Mouse (Mus musculus): Measurements from ENCODE around the gene P4ha2. TPM values are rescaled to one million over a fixed set of nuclear protein-coding genes. Genes with fewer than 3 reads are reported as not detected.

The P4ha2 gene
- polyA plus RNA-seq, 1 experiment: 3.3 TPM

GRCm38 (mm10) chr11:54067318-54067995, 32.4 kb upstream of the P4ha2 start:
- WGBS: 53% methylated on average over 12 of the region's 12 CpGs

GRCm38 (mm10) chr11:54067996-54068519, 31.8 kb upstream of the P4ha2 start:
- WGBS: 51% methylated on average over 4 of the region's 4 CpGs
- no peak for DNase-seq (ENCODE audit: low read depth, low spot score)

More at GRCm38 (mm10) chr11:54067318-54067995, 32.4 kb upstream of the P4ha2 start:
- no peak for DNase-seq (ENCODE audit: low read depth, low spot score)

- WGBS: 7% methylated on average over 60 of the region's 61 CpGs
- no peak for DNase-seq (ENCODE audit: low read depth, low spot score)
Observed at GRCm38 (mm10) chr11:54068520-54069371, 31.1 kb upstream of the P4ha2 start, which contains the start of gene Pdlim4. Gene Pdlim4, minus strand, starts transcription at chr11:54069014.

- WGBS: 56% methylated on average over 5 of the region's 5 CpGs
- DNase-seq (ENCODE audit: low read depth, low spot score): no peak
Observed at GRCm38 (mm10) chr11:54071726-54072445, 28.0 kb upstream of the P4ha2 start.

- DNase-seq (ENCODE audit: low read depth, low spot score): no peak
Observed at GRCm38 (mm10) chr11:54073291-54073690, 26.6 kb upstream of the P4ha2 start.

GRCm38 (mm10) chr11:54075353-54075752, 24.5 kb upstream of the P4ha2 start:
- 85% methylated on average over 6 of the region's 6 CpGs for WGBS
- no peak for DNase-seq (ENCODE audit: low read depth, low spot score)

More at GRCm38 (mm10) chr11:54073291-54073690, 26.6 kb upstream of the P4ha2 start:
- 36% methylated on average over 4 of the region's 4 CpGs for WGBS

- no peak for DNase-seq (ENCODE audit: low read depth, low spot score)
- WGBS: 93% methylated on average over 1 of the region's 1 CpGs
Observed at GRCm38 (mm10) chr11:54076101-54076500, 23.8 kb upstream of the P4ha2 start.

GRCm38 (mm10) chr11:54080435-54080834, 19.5 kb upstream of the P4ha2 start:
- no peak for DNase-seq (ENCODE audit: low read depth, low spot score)
- 27% methylated on average over 7 of the region's 7 CpGs for WGBS

- WGBS: 90% methylated on average over 5 of the region's 5 CpGs
- no peak for DNase-seq (ENCODE audit: low read depth, low spot score)
Observed at GRCm38 (mm10) chr11:54082725-54083124, 17.2 kb upstream of the P4ha2 start.

GRCm38 (mm10) chr11:54084976-54085375, 14.9 kb upstream of the P4ha2 start:
- no peak for DNase-seq (ENCODE audit: low read depth, low spot score)
- 97% methylated on average over 1 of the region's 1 CpGs for WGBS

GRCm38 (mm10) chr11:54085816-54086215, 14.1 kb upstream of the P4ha2 start:
- WGBS: 68% methylated on average over 5 of the region's 5 CpGs
- no peak for DNase-seq (ENCODE audit: low read depth, low spot score)

- no peak for DNase-seq (ENCODE audit: low read depth, low spot score)
- WGBS: 67% methylated on average over 7 of the region's 7 CpGs
Observed at GRCm38 (mm10) chr11:54088253-54088946, 11.5 kb upstream of the P4ha2 start.

- DNase-seq (ENCODE audit: low read depth, low spot score): peak; percentile 82
- 16% methylated on average over 5 of the region's 5 CpGs for WGBS
Observed at GRCm38 (mm10) chr11:54088947-54089317, 11.0 kb upstream of the P4ha2 start.

GRCm38 (mm10) chr11:54090091-54090879, 9.6 kb upstream of the P4ha2 start:
- no peak for DNase-seq (ENCODE audit: low read depth, low spot score)
- WGBS: 67% methylated on average over 1 of the region's 1 CpGs

- 68% methylated on average over 8 of the region's 8 CpGs for WGBS
- DNase-seq (ENCODE audit: low read depth, low spot score): no peak
Observed at GRCm38 (mm10) chr11:54091726-54092125, 8.2 kb upstream of the P4ha2 start.

GRCm38 (mm10) chr11:54092188-54092587, 7.7 kb upstream of the P4ha2 start:
- 69% methylated on average over 7 of the region's 7 CpGs for WGBS

GRCm38 (mm10) chr11:54093000-54093399, 6.9 kb upstream of the P4ha2 start:
- DNase-seq (ENCODE audit: low read depth, low spot score): no peak
- WGBS: 7% methylated on average over 3 of the region's 3 CpGs

More at GRCm38 (mm10) chr11:54092188-54092587, 7.7 kb upstream of the P4ha2 start:
- DNase-seq (ENCODE audit: low read depth, low spot score): no peak

Measured in large intestine, adult 2 months (tissue).